Mouse (Mus musculus): ENCODE measurements at regions not wholly inside any gene's neighbourhood (a gene's known extent, or its start where the extent isn't known, plus 50 kb on each side); places are given as distances from the start of the nearest gene placed in this dataset. TPM values are rescaled to one million over a fixed set of nuclear protein-coding genes. Genes with fewer than 3 reads are reported as not detected.

GRCm38 (mm10) chr11:37355074-37355473 lies 119.3 kb upstream of the Tenm2 start:
- no peaks in the 10 kb centered on the region for H3K9me3 ChIP-seq (ENCODE audit: low read length)
- no peak overlapping the region for H3K9ac ChIP-seq (replicated peaks; ENCODE audit: low read depth)
- WGBS: 69% methylated on average over 2 of the region's 2 CpGs
- H3K4me3 ChIP-seq (ENCODE audit: low read depth, low read length): no peak overlapping the region
- ATAC-seq (no peak), DNase-seq (ENCODE audit: low spot score) (no peak)
- H3K36me3 ChIP-seq (ENCODE audit: insufficient read depth, low read length): no peaks in the 10 kb centered on the region
- no peaks in the 10 kb centered on the region for H3K27me3 ChIP-seq (replicated peaks; ENCODE audit: insufficient read depth, low read length)
- H3K4me1 ChIP-seq (ENCODE audit: insufficient read depth, low read depth, low read length): no peaks in the 10 kb centered on the region
- no peak for TF ChIP-seq EP300 (IDR thresholded peaks at IDR 0.05)
- no peak for TF ChIP-seq CTCF (IDR thresholded peaks at IDR 0.05)
- H3K27ac ChIP-seq (ENCODE audit: low read length): no peak overlapping the region
- H3K4me2 ChIP-seq (replicated peaks; ENCODE audit: low read depth, low read length): no peak overlapping the region

GRCm38 (mm10) chr11:37309691-37310090 lies 73.9 kb upstream of the Tenm2 start:
- H3K27me3 ChIP-seq (replicated peaks; ENCODE audit: insufficient read depth, low read length): no peaks in the 10 kb centered on the region
- TF ChIP-seq EP300 (IDR thresholded peaks at IDR 0.05): no peak
- TF ChIP-seq CTCF (IDR thresholded peaks at IDR 0.05): no peak
- no peak overlapping the region for H3K4me3 ChIP-seq (ENCODE audit: low read depth, low read length)
- H3K36me3 ChIP-seq (ENCODE audit: insufficient read depth, low read length): no peaks in the 10 kb centered on the region
- H3K9me3 ChIP-seq (ENCODE audit: low read length): no peaks in the 10 kb centered on the region
- WGBS: 73% methylated on average over 2 of the region's 2 CpGs
- no peak overlapping the region for H3K4me2 ChIP-seq (replicated peaks; ENCODE audit: low read depth, low read length)
- no peak overlapping the region for H3K27ac ChIP-seq (ENCODE audit: low read length)
- ATAC-seq (no peak), DNase-seq (ENCODE audit: low spot score) (no peak)
- no peak overlapping the region for H3K9ac ChIP-seq (replicated peaks; ENCODE audit: low read depth)
- no peaks in the 10 kb centered on the region for H3K4me1 ChIP-seq (ENCODE audit: insufficient read depth, low read depth, low read length)

- Histone ChIP-seq H3K9me3 (ENCODE audit: low read length) (no peaks in the 10 kb centered on the region), H3K27me3 (replicated peaks; ENCODE audit: insufficient read depth, low read length) (no peaks in the 10 kb centered on the region), H3K4me1 (ENCODE audit: insufficient read depth, low read depth, low read length) (no peaks in the 10 kb centered on the region), H3K4me2 (replicated peaks; ENCODE audit: low read depth, low read length) (no peak overlapping the region), H3K9ac (replicated peaks; ENCODE audit: low read depth) (no peak overlapping the region), H3K27ac (ENCODE audit: low read length) (no peak overlapping the region), H3K4me3 (ENCODE audit: low read depth, low read length) (no peak overlapping the region), H3K36me3 (ENCODE audit: insufficient read depth, low read length) (no peaks in the 10 kb centered on the region)
- TF ChIP-seq CTCF (IDR thresholded peaks at IDR 0.05) (no peak), EP300 (IDR thresholded peaks at IDR 0.05) (no peak)
- 80% methylated on average over 2 of the region's 2 CpGs for WGBS
- DNase-seq (ENCODE audit: low spot score) (no peak), ATAC-seq (no peak)
Measured at GRCm38 (mm10) chr11:37306656-37307055, 70.9 kb upstream of the Tenm2 start.

Small RNA genes in the stretch of these regions (microRNA-seq; reads per million reads assigned to microRNA genes)
- gene Gm25693: not detected
